Mouse (Mus musculus) heart, adult 2 months (tissue): ENCODE measurements around the gene Ptprd.

ENCODE experiments used
- CTCF ChIP-seq: fragments of 200-600 bp; IDR thresholded peaks from 2 replicates; pipeline ENCODE4 v1.8.1; 2022; ENCODE audit warnings: antibody characterized with exemption, mild to moderate bottlenecking, moderate library complexity
- EP300 ChIP-seq: fragments of 200-500 bp; IDR thresholded peaks from 2 replicates; pipeline ENCODE4 v1.6.1; 2011; ENCODE audit warnings: low read depth, low read length, control low read depth; ENCODE audit not compliant: insufficient read depth
- POLR2A ChIP-seq: fragments of 200-500 bp; IDR thresholded peaks from 2 replicates; pipeline ENCODE4 v1.6.1; 2011; ENCODE audit warnings: mild to moderate bottlenecking, low read depth, low read length, control low read depth; ENCODE audit not compliant: insufficient read depth

GRCm38 (mm10) chr4:76415624-76416023, 1796.1 kb downstream of the Ptprd start:
- TF ChIP-seq CTCF (no peak), EP300 (no peak), POLR2A (no peak)
